Mouse (Mus musculus) bone marrow macrophage, adult 2 months (primary cell): ENCODE data around the gene Kif5c. TPM values are rescaled to one million over a fixed set of nuclear protein-coding genes. Genes with fewer than 3 reads are reported as not detected.

Experiments
- H3K27ac ChIP-seq: 2 replicates; pipeline ENCODE4 v1.5.1; 2012; ENCODE audit warnings: low read depth, low read length; ENCODE audit not compliant: insufficient read depth
- H3K4me1 ChIP-seq: 2 replicates; pipeline ENCODE4 v1.6.1; 2012; ENCODE audit warnings: low read length; ENCODE audit not compliant: control insufficient read depth, insufficient read depth
- H3K4me3 ChIP-seq: 2 replicates; pipeline ENCODE4 v1.5.1; 2012; ENCODE audit warnings: mild to moderate bottlenecking, low read length, moderate library complexity; ENCODE audit not compliant: insufficient read depth
- CTCF ChIP-seq: IDR thresholded peaks from 2 replicates; pipeline ENCODE4 v1.5.1; 2012; ENCODE audit warnings: low read depth, mild to moderate bottlenecking, low read length, moderate library complexity
- POLR2A ChIP-seq: IDR thresholded peaks from 2 replicates; pipeline ENCODE4 v1.6.1; 2012; ENCODE audit warnings: mild to moderate bottlenecking, low read depth, low read length, borderline replicate concordance
- polyA plus RNA-seq: library from polyadenylated mRNA; stranded (reverse); fragments of >200 nt; gene quantifications from 2 replicates; pipeline ENCODE4 v1.2.4, GENCODE M21; 2012; ENCODE audit not compliant: missing spikeins, insufficient read depth, insufficient read length

The Kif5c gene
- polyA plus RNA-seq, 1 experiment, result 7.3 TPM

GRCm38 (mm10) chr2:49797444-49798143 is 178.5 kb downstream of the Kif5c start:
- no peak for TF ChIP-seq POLR2A
- TF ChIP-seq CTCF, result no peak
- Histone ChIP-seq H3K4me3 (no peak overlapping the region), H3K27ac (no peak overlapping the region), H3K4me1 (no peaks in the 10 kb centered on the region)

GRCm38 (mm10) chr2:49804448-49804847 is 185.3 kb downstream of the Kif5c start:
- Histone ChIP-seq H3K27ac (no peak overlapping the region), H3K4me1 (peaks cover 2% of the 10 kb centered on the region), H3K4me3 (no peak overlapping the region)
- TF ChIP-seq CTCF (no peak), POLR2A (no peak)

- no peak for TF ChIP-seq POLR2A
- no peak for TF ChIP-seq CTCF
- Histone ChIP-seq H3K4me3 (no peak overlapping the region), H3K4me1 (peaks cover 2% of the 10 kb centered on the region), H3K27ac (no peak overlapping the region)
Measured at GRCm38 (mm10) chr2:49805736-49806371, 186.8 kb downstream of the Kif5c start.

- TF ChIP-seq CTCF (no peak), POLR2A (no peak)
- Histone ChIP-seq H3K27ac (no peak overlapping the region), H3K4me3 (no peak overlapping the region), H3K4me1 (peaks cover 13% of the 10 kb centered on the region)
Measured at GRCm38 (mm10) chr2:49809496-49809895, 190.4 kb downstream of the Kif5c start.

- no peak overlapping the region for H3K4me3 ChIP-seq
- no peak for TF ChIP-seq CTCF
- no peak for TF ChIP-seq POLR2A
- H3K4me1 ChIP-seq, result peaks cover 13% of the 10 kb centered on the region
- no peak overlapping the region for H3K27ac ChIP-seq
Measured at GRCm38 (mm10) chr2:49811420-49811819, 192.3 kb downstream of the Kif5c start.

- no peak for TF ChIP-seq CTCF
- no peak for TF ChIP-seq POLR2A
- no peak overlapping the region for H3K4me3 ChIP-seq
- no peak overlapping the region for H3K27ac ChIP-seq
Measured at GRCm38 (mm10) chr2:49811871-49812363, 192.8 kb downstream of the Kif5c start.

GRCm38 (mm10) chr2:49813151-49813550 is 194.1 kb downstream of the Kif5c start:
- H3K4me3 ChIP-seq, result no peak overlapping the region
- TF ChIP-seq POLR2A, result no peak
- peaks cover 13% of the 10 kb centered on the region for H3K4me1 ChIP-seq
- H3K27ac ChIP-seq, result no peak overlapping the region

More at GRCm38 (mm10) chr2:49811871-49812363, 192.8 kb downstream of the Kif5c start:
- peaks cover 13% of the 10 kb centered on the region for H3K4me1 ChIP-seq

- TF ChIP-seq POLR2A (no peak), CTCF (no peak)
- H3K27ac ChIP-seq, result no peak overlapping the region
- peaks cover 10% of the 10 kb centered on the region for H3K4me1 ChIP-seq
- H3K4me3 ChIP-seq, result no peak overlapping the region
Measured at GRCm38 (mm10) chr2:49814011-49814410, 194.9 kb downstream of the Kif5c start.

- Histone ChIP-seq H3K27ac (no peak overlapping the region), H3K4me1 (peaks cover 10% of the 10 kb centered on the region), H3K4me3 (no peak overlapping the region)
- TF ChIP-seq POLR2A, result no peak
- no peak for TF ChIP-seq CTCF
Measured at GRCm38 (mm10) chr2:49815696-49816320, 196.7 kb downstream of the Kif5c start.

GRCm38 (mm10) chr2:49816549-49816948 is 197.5 kb downstream of the Kif5c start:
- Histone ChIP-seq H3K4me1 (peaks cover 8% of the 10 kb centered on the region), H3K4me3 (no peak overlapping the region), H3K27ac (no peak overlapping the region)
- TF ChIP-seq CTCF, result no peak
- TF ChIP-seq POLR2A, result no peak
